Mouse (Mus musculus): ENCODE measurements around the gene Rimbp3. TPM values are rescaled to one million over a fixed set of nuclear protein-coding genes. Genes with fewer than 3 reads are reported as not detected.
"Not testable (repeated sequence)": the region's sequence is repeated elsewhere in the genome, so short reads cannot be mapped to it uniquely, and the experiment has no call there.

Gene Rimbp3
- 1.8 and 2.3 TPM in 2 replicates for polyA plus RNA-seq (2015; fragmentation: Nextera tagmentation; extraction: Ambion mirVana)

- WGBS, result under 1% methylated on average over 85 of the region's 85 CpGs
Measured at GRCm38 (mm10) chr16:17208389-17209361, at the start of gene Rimbp3. Gene Rimbp3, plus strand, starts transcription at chr16:17208603.

GRCm38 (mm10) chr16:17165478-17165877, 42.9 kb upstream of the Rimbp3 start:
- WGBS, result 97% methylated on average over 1 of the region's 1 CpGs
- not testable (repeated sequence) for H3K4me1 ChIP-seq (replicated peaks; ENCODE audit: control insufficient read depth, insufficient read depth, low read length); ATAC-seq; H3K4me3 ChIP-seq (replicated peaks; ENCODE audit: low read length); H3K27ac ChIP-seq (ENCODE audit: low read length); H3K9me3 ChIP-seq (ENCODE audit: control insufficient read depth, low read length); H3K4me2 ChIP-seq (ENCODE audit: low read length); H3K36me3 ChIP-seq (ENCODE audit: control insufficient read depth, insufficient read depth); H3K9ac ChIP-seq (replicated peaks; ENCODE audit: low read depth, low read length); H3K27me3 ChIP-seq (replicated peaks; ENCODE audit: control insufficient read depth, insufficient read depth, low read length)

More at GRCm38 (mm10) chr16:17208389-17209361, at the start of gene Rimbp3:
- Histone ChIP-seq H3K27ac (ENCODE audit: low read length) (peak within 1 kb of the TSS; percentile 87), H3K4me3 (replicated peaks; ENCODE audit: low read length) (peak within 1 kb of the TSS; percentile 74), H3K4me2 (ENCODE audit: low read length) (peak within 1 kb of the TSS; percentile 82), H3K4me1 (replicated peaks; ENCODE audit: control insufficient read depth, insufficient read depth, low read length) (peaks cover 20% of the 10 kb centered on the region), H3K36me3 (ENCODE audit: control insufficient read depth, insufficient read depth) (no peaks in the 10 kb centered on the region), H3K9me3 (ENCODE audit: control insufficient read depth, low read length) (no peaks in the 10 kb centered on the region), H3K27me3 (replicated peaks; ENCODE audit: control insufficient read depth, insufficient read depth, low read length) (0 out of 2 replicates have a peak, but pooled peaks cover 3% of the 10 kb centered on the region), H3K9ac (replicated peaks; ENCODE audit: low read depth, low read length) (peak within 1 kb of the TSS; percentile 84)
- peak; percentile 80 for ATAC-seq

- Histone ChIP-seq H3K9ac (replicated peaks; ENCODE audit: low read depth, low read length) (no peak overlapping the region), H3K4me1 (replicated peaks; ENCODE audit: control insufficient read depth, insufficient read depth, low read length) (no peaks in the 10 kb centered on the region), H3K36me3 (ENCODE audit: control insufficient read depth, insufficient read depth) (peaks cover 3% of the 10 kb centered on the region; the same call in 1 of the 2 replicates), H3K4me2 (ENCODE audit: low read length) (no peak overlapping the region), H3K27me3 (replicated peaks; ENCODE audit: control insufficient read depth, insufficient read depth, low read length) (no peaks in the 10 kb centered on the region), H3K9me3 (ENCODE audit: control insufficient read depth, low read length) (no peaks in the 10 kb centered on the region), H3K27ac (ENCODE audit: low read length) (no peak overlapping the region), H3K4me3 (replicated peaks; ENCODE audit: low read length) (no peak overlapping the region)
- no peak for ATAC-seq
Measured at GRCm38 (mm10) chr16:17167179-17167578, 41.2 kb upstream of the Rimbp3 start.

- 84% methylated on average over 5 of the region's 5 CpGs for WGBS
- Histone ChIP-seq H3K36me3 (ENCODE audit: control insufficient read depth, insufficient read depth) (peaks cover 12% of the 10 kb centered on the region; the same call in 1 of the 2 replicates), H3K9me3 (ENCODE audit: control insufficient read depth, low read length) (no peaks in the 10 kb centered on the region), H3K4me3 (replicated peaks; ENCODE audit: low read length) (no peak overlapping the region), H3K4me2 (ENCODE audit: low read length) (no peak overlapping the region), H3K27ac (ENCODE audit: low read length) (no peak overlapping the region), H3K4me1 (replicated peaks; ENCODE audit: control insufficient read depth, insufficient read depth, low read length) (no peaks in the 10 kb centered on the region), H3K9ac (replicated peaks; ENCODE audit: low read depth, low read length) (no peak overlapping the region), H3K27me3 (replicated peaks; ENCODE audit: control insufficient read depth, insufficient read depth, low read length) (no peaks in the 10 kb centered on the region)
- no peak for ATAC-seq
Measured at GRCm38 (mm10) chr16:17168049-17168448, 40.4 kb upstream of the Rimbp3 start.

GRCm38 (mm10) chr16:17175765-17176164, 32.6 kb upstream of the Rimbp3 start:
- Histone ChIP-seq H3K4me1 (replicated peaks; ENCODE audit: control insufficient read depth, insufficient read depth, low read length) (no peaks in the 10 kb centered on the region), H3K27ac (ENCODE audit: low read length) (no peak overlapping the region), H3K36me3 (ENCODE audit: control insufficient read depth, insufficient read depth) (peaks cover 20% of the 10 kb centered on the region), H3K9me3 (ENCODE audit: control insufficient read depth, low read length) (no peaks in the 10 kb centered on the region), H3K9ac (replicated peaks; ENCODE audit: low read depth, low read length) (no peak overlapping the region), H3K27me3 (replicated peaks; ENCODE audit: control insufficient read depth, insufficient read depth, low read length) (no peaks in the 10 kb centered on the region), H3K4me3 (replicated peaks; ENCODE audit: low read length) (no peak overlapping the region), H3K4me2 (ENCODE audit: low read length) (no peak overlapping the region)
- 91% methylated on average over 2 of the region's 2 CpGs for WGBS
- no peak for ATAC-seq

DNA sequence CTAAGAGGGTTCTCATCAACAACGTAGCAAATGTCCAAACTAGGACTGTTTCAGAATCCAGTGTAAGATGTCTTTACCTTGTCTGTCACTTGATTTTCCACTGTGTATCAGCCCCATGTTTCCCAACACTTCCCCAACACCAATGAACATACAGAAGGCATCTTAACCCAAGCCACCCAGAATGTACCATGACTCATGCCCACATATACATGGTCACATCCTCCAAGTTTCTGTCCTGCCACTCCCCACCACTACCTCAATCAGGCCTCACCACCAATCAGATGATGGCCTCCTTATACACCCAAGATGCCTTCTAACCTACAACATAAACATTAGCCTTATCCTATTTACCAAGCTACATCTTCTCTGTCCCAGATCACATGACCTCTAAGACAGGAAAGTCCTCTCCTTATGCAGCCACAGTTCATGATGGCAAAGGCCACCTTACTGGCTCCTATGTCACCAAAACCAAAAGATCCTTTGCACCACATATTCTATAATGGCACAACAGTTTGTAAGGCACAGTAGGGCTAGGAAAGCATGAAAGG, 30.7 kb upstream of the Rimbp3 start:
- WGBS, result 100% methylated on average over 1 of the region's 1 CpGs
- Histone ChIP-seq H3K27me3 (replicated peaks; ENCODE audit: control insufficient read depth, insufficient read depth, low read length) (no peaks in the 10 kb centered on the region), H3K9me3 (ENCODE audit: control insufficient read depth, low read length) (no peaks in the 10 kb centered on the region), H3K36me3 (ENCODE audit: control insufficient read depth, insufficient read depth) (peaks cover 12% of the 10 kb centered on the region), H3K4me2 (ENCODE audit: low read length) (no peak overlapping the region), H3K4me3 (replicated peaks; ENCODE audit: low read length) (no peak overlapping the region), H3K27ac (ENCODE audit: low read length) (no peak overlapping the region), H3K9ac (replicated peaks; ENCODE audit: low read depth, low read length) (no peak overlapping the region), H3K4me1 (replicated peaks; ENCODE audit: control insufficient read depth, insufficient read depth, low read length) (no peaks in the 10 kb centered on the region)
- no peak for ATAC-seq

- no peak for ATAC-seq
- Histone ChIP-seq H3K4me3 (replicated peaks; ENCODE audit: low read length) (no peak overlapping the region), H3K9me3 (ENCODE audit: control insufficient read depth, low read length) (no peaks in the 10 kb centered on the region), H3K27ac (ENCODE audit: low read length) (no peak overlapping the region), H3K4me2 (ENCODE audit: low read length) (no peak overlapping the region), H3K27me3 (replicated peaks; ENCODE audit: control insufficient read depth, insufficient read depth, low read length) (no peaks in the 10 kb centered on the region), H3K36me3 (ENCODE audit: control insufficient read depth, insufficient read depth) (no peaks in the 10 kb centered on the region; the same call in 1 of the 2 replicates), H3K9ac (replicated peaks; ENCODE audit: low read depth, low read length) (no peak overlapping the region), H3K4me1 (replicated peaks; ENCODE audit: control insufficient read depth, insufficient read depth, low read length) (no peaks in the 10 kb centered on the region)
- WGBS, result 99% methylated on average over 3 of the region's 3 CpGs
Measured at GRCm38 (mm10) chr16:17179706-17180105, 28.7 kb upstream of the Rimbp3 start.

- 77% methylated on average over 4 of the region's 4 CpGs for WGBS
- no peak for ATAC-seq
- Histone ChIP-seq H3K27ac (ENCODE audit: low read length) (no peak overlapping the region), H3K27me3 (replicated peaks; ENCODE audit: control insufficient read depth, insufficient read depth, low read length) (no peaks in the 10 kb centered on the region), H3K9ac (replicated peaks; ENCODE audit: low read depth, low read length) (no peak overlapping the region), H3K36me3 (ENCODE audit: control insufficient read depth, insufficient read depth) (no peaks in the 10 kb centered on the region; the same call in 1 of the 2 replicates), H3K4me2 (ENCODE audit: low read length) (no peak overlapping the region), H3K9me3 (ENCODE audit: control insufficient read depth, low read length) (no peaks in the 10 kb centered on the region), H3K4me3 (replicated peaks; ENCODE audit: low read length) (no peak overlapping the region), H3K4me1 (replicated peaks; ENCODE audit: control insufficient read depth, insufficient read depth, low read length) (no peaks in the 10 kb centered on the region)
Measured at GRCm38 (mm10) chr16:17181382-17181781, 27.0 kb upstream of the Rimbp3 start.

- Histone ChIP-seq H3K36me3 (ENCODE audit: control insufficient read depth, insufficient read depth) (no peaks in the 10 kb centered on the region; the same call in 1 of the 2 replicates), H3K9me3 (ENCODE audit: control insufficient read depth, low read length) (no peaks in the 10 kb centered on the region)
- no peak for ATAC-seq
Measured at GRCm38 (mm10) chr16:17182136-17182535, 26.3 kb upstream of the Rimbp3 start.

More at GRCm38 (mm10) chr16:17182136-17182535, 26.3 kb upstream of the Rimbp3 start:
- Histone ChIP-seq H3K4me1 (replicated peaks; ENCODE audit: control insufficient read depth, insufficient read depth, low read length) (no peaks in the 10 kb centered on the region), H3K9ac (replicated peaks; ENCODE audit: low read depth, low read length) (no peak overlapping the region), H3K4me3 (replicated peaks; ENCODE audit: low read length) (no peak overlapping the region), H3K27me3 (replicated peaks; ENCODE audit: control insufficient read depth, insufficient read depth, low read length) (no peaks in the 10 kb centered on the region), H3K27ac (ENCODE audit: low read length) (no peak overlapping the region), H3K4me2 (ENCODE audit: low read length) (no peak overlapping the region)
- WGBS, result 91% methylated on average over 2 of the region's 2 CpGs

Data from forebrain, embryonic 16.5 days (tissue).